Mouse (Mus musculus): ENCODE results near the gene Elp5. TPM values are rescaled to one million over a fixed set of nuclear protein-coding genes. Genes with fewer than 3 reads are reported as not detected.
"Not testable (repeated sequence)": the region's sequence is repeated elsewhere in the genome, so short reads cannot be mapped to it uniquely, and the experiment has no call there.

Gene Elp5
- total and polyA plus RNA-seq, 2 experiments from 2014 or later: 115 to 187 TPM

DNA sequence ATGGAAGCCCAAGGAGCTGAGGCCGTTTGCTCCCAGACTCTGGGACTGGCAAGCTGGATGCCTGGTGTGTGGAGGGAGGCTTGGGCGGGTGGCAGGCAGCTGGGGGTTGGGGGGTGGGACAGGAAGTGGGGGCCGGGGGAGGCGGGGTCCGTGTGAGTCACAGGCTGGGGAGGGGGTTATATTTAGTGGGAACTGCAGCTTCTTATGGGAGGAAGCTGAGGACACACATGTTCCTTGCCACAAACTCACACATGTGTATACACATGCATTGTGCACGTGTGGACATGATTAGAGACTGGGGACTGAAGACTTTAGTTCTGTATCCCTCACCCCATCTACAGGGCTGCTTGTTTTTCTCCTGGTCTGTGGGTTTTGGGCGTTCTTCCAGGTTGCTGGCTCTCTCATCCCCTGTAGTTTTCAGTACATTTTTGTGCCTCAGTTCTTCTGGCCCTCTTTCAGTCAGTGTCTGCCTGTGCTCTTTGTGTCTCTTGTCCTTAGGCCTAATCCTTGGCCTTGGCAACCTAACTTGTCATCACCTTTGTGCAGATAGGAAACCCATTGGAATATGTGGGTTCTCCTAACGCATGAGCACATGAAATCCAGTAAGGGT is 37.8 kb upstream of the Elp5 start:
- H3K9me3 ChIP-seq (ENCODE audit: low read length): no peaks in the 10 kb centered on the region
- DNase-seq (no peak), ATAC-seq (no peak)
- peaks cover 39% of the 10 kb centered on the region for H3K4me1 ChIP-seq (ENCODE audit: insufficient read depth)
- peak overlapping the region; percentile 96 for H3K27ac ChIP-seq (ENCODE audit: low read depth, low read length)
- peak overlapping the region; percentile 80 for H3K4me2 ChIP-seq (ENCODE audit: low read depth)
- WGBS: 7% methylated on average over 7 of the region's 8 CpGs
- peak overlapping the region; percentile 88 for H3K9ac ChIP-seq
- peak overlapping the region; percentile 84 for H3K4me3 ChIP-seq (ENCODE audit: low read depth, low read length)
- TF ChIP-seq CTCF (IDR thresholded peaks at IDR 0.05; ENCODE audit: low read depth): no peak
- H3K27me3 ChIP-seq (ENCODE audit: insufficient read depth, low read length): no peaks in the 10 kb centered on the region
- H3K36me3 ChIP-seq (ENCODE audit: insufficient read depth): no peaks in the 10 kb centered on the region

- Histone ChIP-seq H3K4me3 (ENCODE audit: low read depth, low read length) (peak overlapping the region; percentile 84), H3K36me3 (ENCODE audit: insufficient read depth) (no peaks in the 10 kb centered on the region), H3K9me3 (ENCODE audit: low read length) (no peaks in the 10 kb centered on the region), H3K4me2 (ENCODE audit: low read depth) (peak overlapping the region; percentile 80), H3K9ac (peak overlapping the region; percentile 88), H3K4me1 (ENCODE audit: insufficient read depth) (peaks cover 42% of the 10 kb centered on the region), H3K27ac (ENCODE audit: low read depth, low read length) (peak overlapping the region; percentile 96), H3K27me3 (ENCODE audit: insufficient read depth, low read length) (no peaks in the 10 kb centered on the region)
- ATAC-seq (no peak), DNase-seq (no peak)
- WGBS: 17% methylated on average over 2 of the region's 2 CpGs
- TF ChIP-seq CTCF (IDR thresholded peaks at IDR 0.05; ENCODE audit: low read depth): no peak
Observed at GRCm38 (mm10) chr11:70019495-70020021, 37.2 kb upstream of the Elp5 start.

GRCm38 (mm10) chr11:70018131-70018990 is 36.0 kb upstream of the Elp5 start:
- 2% methylated on average over 23 of the region's 25 CpGs for WGBS
- DNase-seq (peak; percentile 91), ATAC-seq (peak; percentile 2; the same call in 1 of the 2 replicates)
- no peak for TF ChIP-seq CTCF (IDR thresholded peaks at IDR 0.05; ENCODE audit: low read depth)
- H3K4me3 ChIP-seq (ENCODE audit: low read depth, low read length): peak overlapping the region; percentile 84
- peak overlapping the region; percentile 80 for H3K4me2 ChIP-seq (ENCODE audit: low read depth)
- H3K27me3 ChIP-seq (ENCODE audit: insufficient read depth, low read length): no peaks in the 10 kb centered on the region
- H3K9ac ChIP-seq: peak overlapping the region; percentile 88
- peak overlapping the region; percentile 96 for H3K27ac ChIP-seq (ENCODE audit: low read depth, low read length)
- no peaks in the 10 kb centered on the region for H3K9me3 ChIP-seq (ENCODE audit: low read length)
- H3K36me3 ChIP-seq (ENCODE audit: insufficient read depth): peaks cover 2% of the 10 kb centered on the region; the same call in 1 of the 2 replicates
- H3K4me1 ChIP-seq (ENCODE audit: insufficient read depth): peaks cover 38% of the 10 kb centered on the region

DNA sequence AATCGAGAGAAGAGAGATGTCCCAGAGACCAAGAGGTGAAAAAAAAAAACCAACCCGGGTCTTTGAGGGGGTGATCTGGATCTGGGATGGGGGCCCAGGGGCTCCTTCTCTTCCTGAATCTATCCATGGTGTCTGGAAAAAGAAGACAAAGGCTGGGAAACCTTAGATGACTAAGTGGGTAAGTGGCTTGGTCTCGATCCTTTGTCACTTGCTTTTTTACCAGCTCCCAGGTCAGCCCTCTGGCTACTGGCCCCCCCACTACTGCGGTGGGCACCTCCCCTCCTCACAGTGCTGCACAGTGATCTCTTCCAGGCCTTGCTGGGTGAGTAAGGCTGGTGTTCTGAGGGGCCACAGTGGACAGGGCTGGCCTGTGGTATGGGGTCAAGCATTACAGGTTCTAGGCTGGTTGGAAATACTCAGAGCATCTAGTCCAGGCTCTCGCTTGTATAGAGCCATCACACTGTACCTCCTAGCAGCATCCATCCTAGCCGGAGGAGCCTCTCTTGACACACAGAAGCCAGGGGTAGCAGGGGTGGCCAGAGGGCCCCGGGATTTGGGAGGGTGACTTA is 35.0 kb upstream of the Elp5 start:
- no peak for DNase-seq
- Histone ChIP-seq H3K27me3 (ENCODE audit: insufficient read depth, low read length) (no peaks in the 10 kb centered on the region), H3K4me3 (ENCODE audit: low read depth, low read length) (peak overlapping the region; percentile 84), H3K4me2 (ENCODE audit: low read depth) (peak overlapping the region; percentile 80), H3K9me3 (ENCODE audit: low read length) (no peaks in the 10 kb centered on the region), H3K36me3 (ENCODE audit: insufficient read depth) (peaks cover 11% of the 10 kb centered on the region), H3K9ac (peak overlapping the region; percentile 88), H3K4me1 (ENCODE audit: insufficient read depth) (peaks cover 31% of the 10 kb centered on the region), H3K27ac (ENCODE audit: low read depth, low read length) (peak overlapping the region; percentile 96)
- 22% methylated on average over 7 of the region's 7 CpGs for WGBS
- no peak for ATAC-seq
- no peak for TF ChIP-seq CTCF (IDR thresholded peaks at IDR 0.05; ENCODE audit: low read depth)

DNA sequence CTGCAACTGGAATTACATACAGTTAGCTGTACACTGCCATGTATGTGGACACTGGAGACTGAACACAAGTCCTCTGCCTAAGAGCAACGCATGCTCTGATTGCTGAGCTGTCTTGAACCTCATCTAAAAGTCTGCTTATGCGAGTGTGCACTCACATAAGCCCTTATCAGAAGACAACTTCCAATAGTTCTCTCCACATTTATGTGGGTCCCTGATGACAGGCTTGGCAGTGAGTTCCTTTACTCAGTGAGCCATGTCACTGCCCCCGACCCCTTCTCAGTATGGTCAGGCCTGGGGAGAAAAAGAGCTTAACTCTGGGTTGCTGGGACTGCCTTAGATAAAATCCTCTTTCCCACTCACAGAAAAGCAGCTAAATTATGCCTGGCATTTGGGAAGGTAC is 34.4 kb upstream of the Elp5 start, which contains the start of gene Dlg4:
Gene Dlg4 (plus strand): TSS at position 274 of the 400 bp plus-strand sequence.
- H3K27ac ChIP-seq (ENCODE audit: low read depth, low read length): peak within 1 kb of the TSS; percentile 96
- peaks cover 26% of the 10 kb centered on the region for H3K4me1 ChIP-seq (ENCODE audit: insufficient read depth)
- H3K4me3 ChIP-seq (ENCODE audit: low read depth, low read length): peak within 1 kb of the TSS; percentile 84
- DNase-seq (no peak), ATAC-seq (no peak)
- peak within 1 kb of the TSS; percentile 80 for H3K4me2 ChIP-seq (ENCODE audit: low read depth)
- no peaks in the 10 kb centered on the region for H3K27me3 ChIP-seq (ENCODE audit: insufficient read depth, low read length)
- H3K9me3 ChIP-seq (ENCODE audit: low read length): no peaks in the 10 kb centered on the region
- H3K36me3 ChIP-seq (ENCODE audit: insufficient read depth): peaks cover 18% of the 10 kb centered on the region
- H3K9ac ChIP-seq: peak within 1 kb of the TSS; percentile 88
- WGBS: 60% methylated on average over 3 of the region's 3 CpGs
- TF ChIP-seq CTCF (IDR thresholded peaks at IDR 0.05; ENCODE audit: low read depth): no peak

DNA sequence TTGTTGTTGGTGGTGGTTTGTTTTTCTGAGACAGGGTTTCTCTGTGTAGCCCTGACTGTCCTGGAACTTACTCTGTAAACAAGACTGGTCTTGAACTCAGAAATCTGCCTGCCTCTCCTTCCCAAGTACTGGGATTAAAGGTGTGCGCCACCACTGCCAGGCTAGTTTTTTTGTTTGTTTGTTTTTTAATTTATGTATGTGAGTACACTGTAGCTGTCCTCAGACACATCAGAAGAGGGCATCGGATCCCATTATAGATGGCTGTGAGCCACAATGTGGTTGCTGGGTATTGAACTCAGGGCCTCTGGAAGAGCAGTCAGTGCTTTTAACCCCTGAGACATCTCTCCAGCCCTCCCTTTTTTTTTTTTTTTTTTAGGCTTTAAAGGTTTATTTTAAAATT is 33.9 kb upstream of the Elp5 start:
- not testable (repeated sequence) for H3K9ac ChIP-seq; H3K27ac ChIP-seq (ENCODE audit: low read depth, low read length); H3K9me3 ChIP-seq (ENCODE audit: low read length); DNase-seq; H3K4me2 ChIP-seq (ENCODE audit: low read depth); ATAC-seq; H3K4me3 ChIP-seq (ENCODE audit: low read depth, low read length); H3K27me3 ChIP-seq (ENCODE audit: insufficient read depth, low read length)
- 71% methylated on average over 2 of the region's 2 CpGs for WGBS
- Histone ChIP-seq H3K4me1 (ENCODE audit: insufficient read depth) (peaks cover 26% of the 10 kb centered on the region), H3K36me3 (ENCODE audit: insufficient read depth) (peaks cover 23% of the 10 kb centered on the region)
